Mouse (Mus musculus) frontal cortex, postnatal 25 days (tissue): Measurements from ENCODE around the gene Rhbdl1.
A peak's percentile ranks its signal among the peaks of the same experiment; 100 is the strongest.

Experiments
- DNase-seq, 2 experiments: peaks; one replicate each; pipeline ENCODE4 v3.0.0; 2022; ENCODE audit warnings: low spot score in 2 of 2

The Rhbdl1 gene

DNA sequence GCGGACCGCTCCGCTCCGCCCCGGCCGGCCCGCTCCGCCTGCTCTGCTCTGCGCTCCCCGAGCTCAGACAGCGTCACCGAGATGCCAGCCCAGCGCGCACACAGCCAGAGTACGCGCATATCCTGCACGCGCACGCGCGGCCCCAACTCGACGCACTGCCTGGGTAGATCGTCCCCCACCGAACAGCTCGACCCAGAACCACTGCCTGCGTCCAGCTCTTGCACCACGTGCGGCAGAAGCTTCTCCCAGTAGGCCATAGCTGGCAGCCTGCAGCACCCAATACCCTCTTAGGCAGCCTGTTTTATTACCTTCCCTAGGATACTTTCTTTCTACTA is at the start of gene Rhbdl1:
TSS of gene Rhbdl1 (minus strand) at position 220 of the 335 bp plus-strand sequence.
- DNase-seq, result peak; percentile 67 to 72

DNA sequence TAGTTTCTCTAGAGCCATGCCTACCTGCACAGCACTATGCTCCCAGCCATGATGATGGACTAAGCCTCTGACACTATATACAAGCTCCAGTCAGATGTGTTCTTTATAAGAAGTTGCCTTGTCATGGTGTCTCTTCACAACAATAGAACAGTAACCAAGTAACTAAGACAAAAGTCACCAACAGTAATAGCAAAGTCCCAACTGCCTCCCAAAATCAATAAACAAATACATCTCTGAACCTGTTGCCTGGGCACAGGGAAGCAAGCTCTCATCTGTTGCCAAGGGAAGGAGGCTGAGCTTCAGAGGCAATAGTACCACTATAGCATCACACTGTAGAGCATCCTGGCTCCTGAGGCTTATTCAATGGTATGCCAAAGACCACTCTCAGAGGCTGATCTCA is 49.7 kb upstream of the Rhbdl1 start:
- no peak for DNase-seq

DNA sequence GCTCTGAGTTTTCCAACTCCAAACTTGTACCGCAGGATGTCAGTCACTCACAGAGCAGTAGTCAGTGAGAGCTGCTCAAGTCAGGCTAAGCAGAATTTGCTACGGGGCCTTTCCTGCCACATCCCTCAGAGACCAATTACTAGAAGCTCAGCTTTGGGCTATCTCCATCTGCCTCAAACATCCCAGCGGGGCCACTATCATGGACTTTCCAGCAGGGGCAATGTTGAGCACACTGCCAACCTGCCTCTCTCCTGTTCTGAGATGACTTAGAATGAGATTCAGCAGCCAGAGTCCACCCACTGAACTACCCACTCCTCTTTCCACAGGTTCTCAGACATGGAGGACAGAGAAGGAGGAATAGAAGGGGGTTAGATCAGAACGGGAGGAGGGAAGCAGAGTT is 48.5 kb upstream of the Rhbdl1 start:
- DNase-seq, result no peak

DNA sequence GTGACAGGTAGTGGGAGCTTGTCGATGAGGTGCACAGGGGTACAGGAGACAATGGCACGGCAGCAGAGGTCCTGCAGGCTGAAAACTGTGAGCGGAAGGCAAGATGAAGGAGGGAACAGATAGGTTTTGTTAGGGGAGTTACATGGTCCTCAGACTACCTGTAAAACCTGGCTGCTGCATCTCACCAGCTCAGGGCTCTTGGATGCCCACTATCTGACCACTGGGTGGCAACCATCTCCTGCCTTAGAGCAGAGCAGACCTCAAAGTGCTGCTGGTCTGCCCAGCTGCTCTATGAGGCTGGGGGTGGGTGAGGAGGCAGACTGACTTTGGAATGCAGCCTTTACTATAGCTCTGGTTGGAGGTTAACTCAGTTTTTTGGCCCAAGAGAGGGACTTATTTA is 46.7 kb upstream of the Rhbdl1 start:
- no peak for DNase-seq

DNA sequence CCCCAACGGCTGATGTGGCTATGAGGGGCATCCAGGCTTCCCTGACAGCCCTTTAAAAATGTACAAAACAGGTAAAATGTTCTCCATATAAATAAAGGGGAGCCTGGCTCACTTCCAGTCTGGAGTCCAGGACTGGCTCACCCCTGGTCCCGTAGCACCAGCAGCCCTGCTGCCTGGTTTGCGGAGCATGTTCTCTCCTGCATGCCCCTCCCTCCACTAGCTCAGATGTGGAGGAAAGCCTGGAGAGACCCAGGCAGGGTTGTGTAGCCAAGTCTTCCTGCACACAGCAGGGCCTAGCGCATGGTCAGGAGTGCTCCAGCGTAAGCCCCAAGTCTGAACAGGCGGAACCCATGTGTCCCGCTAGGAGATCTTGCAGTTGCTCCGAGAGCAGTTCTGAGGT is 46.2 kb upstream of the Rhbdl1 start:
- DNase-seq, result no peak

DNA sequence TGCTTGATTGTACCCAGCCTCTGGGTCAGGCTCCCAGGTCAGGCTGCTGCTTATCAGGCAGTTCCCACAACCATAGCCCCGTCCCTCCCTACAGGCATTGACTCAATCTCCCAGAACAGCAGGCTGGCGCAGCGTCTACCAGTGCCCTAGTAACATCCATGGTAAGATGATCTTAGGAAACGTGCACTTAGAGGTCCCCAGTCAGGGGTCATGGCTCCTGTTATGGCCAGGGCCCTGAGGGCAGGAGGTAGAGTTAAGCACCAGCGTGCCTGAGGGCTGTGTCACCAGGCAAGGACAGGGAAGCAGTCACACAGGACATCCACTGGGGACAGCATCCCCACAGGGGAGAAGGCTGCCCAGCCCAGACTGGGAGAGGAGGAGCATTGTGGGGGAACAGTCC is 45.2 kb upstream of the Rhbdl1 start:
- DNase-seq, result no peak

DNA sequence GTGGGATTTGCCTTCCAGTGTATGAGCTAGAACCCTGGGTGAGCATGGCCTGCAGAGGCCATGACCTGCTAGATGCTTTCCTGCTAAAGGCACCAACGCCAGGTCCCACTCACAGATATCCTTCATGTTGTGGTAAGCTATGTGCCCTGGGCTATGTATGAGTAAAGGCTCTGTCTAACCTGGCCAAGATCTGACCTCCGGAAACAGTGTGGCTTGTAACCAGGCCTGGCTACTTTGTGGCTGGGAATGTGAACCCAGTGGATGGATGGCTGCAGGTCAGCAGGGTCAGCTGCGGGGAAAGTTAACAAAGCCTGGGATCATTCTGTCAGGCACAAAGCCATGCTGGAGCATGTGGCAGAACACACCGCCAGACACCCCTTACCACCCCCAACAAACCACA is 44.6 kb upstream of the Rhbdl1 start:
- no peak for DNase-seq

DNA sequence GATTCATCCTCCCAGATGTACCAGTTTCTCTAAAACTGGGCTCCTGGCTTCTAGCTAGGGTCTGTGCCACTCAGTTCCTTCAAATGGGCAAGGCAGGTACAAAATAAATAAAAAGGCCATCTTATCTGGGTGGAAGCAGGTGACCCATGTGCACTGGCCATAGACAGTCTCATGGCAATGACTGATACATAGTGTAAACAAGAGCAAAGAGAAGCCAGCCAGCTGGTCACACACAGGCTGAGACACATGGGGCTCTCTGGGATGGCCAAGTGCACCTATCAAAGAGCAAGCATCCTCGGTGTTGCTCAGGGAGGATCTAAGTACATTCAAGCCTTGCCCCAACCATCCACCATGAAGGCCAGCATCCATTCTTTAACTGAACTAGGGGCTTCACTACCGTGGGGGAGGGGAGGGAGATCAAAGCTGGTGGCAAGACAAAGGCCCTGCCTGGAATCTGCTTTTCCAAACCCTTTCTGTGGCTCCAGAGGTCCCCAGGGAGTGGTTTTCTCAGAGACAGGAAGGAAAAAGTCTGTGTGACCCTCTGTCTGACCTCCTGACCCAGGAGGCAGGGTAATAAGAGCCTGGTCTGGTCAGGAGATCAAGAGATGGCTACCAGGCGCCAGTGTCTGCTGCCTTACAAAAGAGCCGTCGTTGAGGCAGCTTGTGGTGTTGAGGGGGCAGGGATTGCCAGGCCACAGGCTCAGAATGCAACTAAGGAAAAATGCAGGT is 44.0 kb upstream of the Rhbdl1 start:
- no peak for DNase-seq

DNA sequence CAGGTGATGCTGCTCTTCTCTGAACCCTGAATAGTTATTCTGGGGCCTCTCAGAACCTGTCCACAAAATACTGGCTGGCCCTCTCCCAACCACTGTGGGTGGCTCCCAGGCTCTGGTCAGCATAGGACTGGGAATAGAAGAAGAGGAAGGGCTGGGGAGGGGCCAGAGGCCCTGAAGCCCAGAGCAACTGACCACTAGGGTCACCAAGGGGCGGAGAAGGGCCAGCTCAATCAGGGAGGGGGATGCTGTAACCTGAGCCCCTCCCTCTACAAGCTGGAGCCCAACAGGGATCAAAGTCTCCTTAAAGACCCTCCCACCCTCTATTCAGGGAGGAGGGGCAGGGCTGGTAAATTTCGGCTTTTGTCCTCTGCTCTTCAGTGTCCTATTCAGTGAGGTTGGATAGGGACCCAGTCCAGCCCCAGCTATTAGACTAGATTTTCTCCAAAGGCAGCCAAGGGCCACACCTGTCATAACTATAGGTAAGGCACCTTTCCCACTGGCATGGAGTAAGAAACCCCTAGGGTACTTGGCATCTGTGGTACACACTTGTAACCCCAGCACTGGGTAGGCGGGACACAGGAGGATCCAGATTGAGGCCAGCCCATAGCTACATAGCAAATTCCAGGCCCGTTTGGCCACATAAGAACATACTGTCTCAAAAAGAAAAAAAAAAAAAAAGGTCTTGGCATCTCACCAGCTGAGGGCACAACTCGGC is 43.3 kb upstream of the Rhbdl1 start, which contains the start of gene Wfikkn1:
TSS of gene Wfikkn1 (minus strand) at position 663 of the 715 bp plus-strand sequence.
- DNase-seq, result no peak

DNA sequence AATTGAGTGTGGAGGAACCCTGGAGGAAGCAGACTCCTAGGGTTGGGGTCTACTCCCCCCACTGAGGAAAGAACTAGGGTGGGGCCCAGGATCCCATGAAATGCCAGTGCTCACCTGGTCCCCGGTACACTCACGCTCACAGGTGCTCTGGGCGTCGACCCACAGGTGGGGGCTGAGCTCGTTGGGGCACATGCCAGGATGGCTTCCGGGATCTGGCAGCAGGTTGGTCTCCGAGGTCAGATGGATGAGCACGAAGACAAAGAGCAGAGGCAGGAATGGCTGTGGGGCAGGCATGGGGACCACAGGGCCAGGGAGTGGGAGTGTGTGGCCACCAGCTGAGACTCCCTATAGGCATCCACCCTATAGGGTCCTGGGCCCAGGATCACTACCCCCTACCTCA is 42.7 kb upstream of the Rhbdl1 start:
- no peak for DNase-seq

DNA sequence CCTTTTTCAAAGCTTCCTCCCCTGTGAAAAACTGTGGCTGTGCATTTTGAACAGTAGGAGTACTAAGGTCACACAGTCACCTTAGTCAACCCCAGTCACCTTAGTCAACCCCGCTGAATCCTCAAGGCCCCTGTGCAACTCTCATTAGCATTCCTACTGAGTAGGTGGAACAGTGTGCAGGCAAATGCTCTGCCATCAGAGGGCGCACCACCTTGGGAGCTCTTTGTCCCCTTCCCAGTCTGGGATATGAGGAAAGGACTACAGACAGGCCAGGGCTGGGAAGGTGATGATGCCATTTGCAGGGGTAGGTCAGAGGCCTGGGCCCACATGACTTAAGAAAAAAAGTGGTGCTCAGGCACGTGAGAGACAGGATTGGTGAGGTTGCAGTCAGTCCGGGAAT is 42.2 kb upstream of the Rhbdl1 start:
- DNase-seq, result peak in 1 of 2 experiments; percentile 43

DNA sequence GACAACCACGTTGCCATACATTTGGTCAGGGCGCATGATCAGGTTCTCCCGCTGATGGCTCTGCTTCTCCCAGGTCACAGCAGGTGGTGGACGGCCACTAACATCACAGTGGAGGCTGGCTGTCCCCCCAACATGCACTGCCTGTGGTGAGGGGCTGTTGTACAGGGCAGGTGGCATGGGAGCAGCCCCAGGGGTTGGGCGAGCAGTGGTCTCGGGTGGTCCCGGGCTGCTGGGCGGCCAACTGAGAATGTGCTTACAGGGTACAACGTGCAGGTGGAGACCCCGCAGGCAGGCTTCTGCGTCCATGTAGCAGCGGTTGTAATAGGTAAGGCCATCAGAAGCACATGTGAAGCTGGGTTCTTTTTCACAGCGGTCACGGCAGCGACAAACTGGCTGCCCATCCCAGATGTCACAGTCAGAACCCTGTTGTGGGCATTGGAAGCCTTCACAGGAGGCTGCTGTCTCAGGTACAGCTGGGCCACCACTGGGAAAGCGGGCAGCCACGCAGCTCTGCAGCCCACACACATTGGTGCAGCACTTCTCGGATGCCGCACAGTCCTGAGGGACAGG is 41.6 kb upstream of the Rhbdl1 start:
- no peak for DNase-seq

DNA sequence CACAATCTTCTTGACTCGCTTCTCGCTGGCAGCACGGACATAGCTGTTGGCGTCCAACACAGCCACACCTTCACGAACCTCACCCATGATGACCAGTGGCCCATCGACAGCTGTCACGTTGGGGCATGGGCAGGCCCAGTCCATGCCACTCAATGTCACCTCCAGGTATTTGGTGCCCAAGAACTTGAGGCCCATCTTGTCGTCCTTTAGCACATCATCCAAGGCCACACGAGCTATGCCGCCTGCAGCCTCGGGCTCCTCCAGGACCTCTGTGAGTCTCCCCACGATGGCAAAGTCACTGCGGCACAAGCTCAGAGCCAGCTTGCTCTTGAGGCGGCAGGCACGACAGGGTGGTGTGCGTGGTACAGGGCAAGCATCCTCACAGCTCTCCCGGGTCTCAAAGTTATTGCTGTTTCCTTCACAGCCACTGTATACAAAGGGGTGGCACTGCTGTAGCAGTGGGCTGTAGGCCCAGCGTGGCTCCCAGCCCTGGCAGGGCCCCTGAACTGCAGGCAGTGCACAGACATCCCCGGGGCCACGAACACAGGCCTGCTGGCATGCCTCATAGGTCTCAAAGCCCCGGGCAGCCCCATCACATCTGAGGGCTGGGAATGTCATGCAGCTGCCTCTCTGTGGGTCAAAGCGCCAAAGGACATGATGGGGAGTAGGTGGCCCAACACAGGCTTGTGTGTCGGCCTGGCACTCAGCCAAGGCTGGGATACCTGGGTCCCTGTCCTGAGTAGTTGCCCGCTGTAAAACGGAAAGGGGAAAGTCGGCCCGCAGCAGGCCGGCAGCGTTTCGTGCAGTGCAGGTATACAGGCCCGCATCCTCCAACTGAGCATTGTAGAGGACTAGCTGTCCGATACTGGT is 40.9 kb upstream of the Rhbdl1 start:
- DNase-seq, result no peak

DNA sequence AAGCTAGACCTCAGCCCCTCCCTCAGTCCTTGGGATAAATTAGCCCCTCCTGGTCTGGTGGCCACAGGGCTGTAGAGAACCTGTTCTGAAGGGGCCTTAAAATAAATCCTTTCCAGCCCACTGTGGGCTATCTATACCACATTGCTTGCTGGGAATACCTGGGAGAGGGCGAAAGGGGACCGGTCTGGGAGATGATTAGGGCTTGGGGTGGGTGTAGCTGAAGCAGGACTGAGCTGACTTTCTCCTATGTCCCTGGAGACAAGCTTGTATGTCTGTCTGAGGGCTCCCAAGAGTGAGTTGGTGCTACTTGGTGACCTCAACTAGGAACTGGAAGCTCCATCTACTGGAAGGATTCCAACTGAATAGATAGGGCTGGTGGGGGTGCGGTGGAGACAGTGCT is 39.9 kb upstream of the Rhbdl1 start:
- no peak for DNase-seq

DNA sequence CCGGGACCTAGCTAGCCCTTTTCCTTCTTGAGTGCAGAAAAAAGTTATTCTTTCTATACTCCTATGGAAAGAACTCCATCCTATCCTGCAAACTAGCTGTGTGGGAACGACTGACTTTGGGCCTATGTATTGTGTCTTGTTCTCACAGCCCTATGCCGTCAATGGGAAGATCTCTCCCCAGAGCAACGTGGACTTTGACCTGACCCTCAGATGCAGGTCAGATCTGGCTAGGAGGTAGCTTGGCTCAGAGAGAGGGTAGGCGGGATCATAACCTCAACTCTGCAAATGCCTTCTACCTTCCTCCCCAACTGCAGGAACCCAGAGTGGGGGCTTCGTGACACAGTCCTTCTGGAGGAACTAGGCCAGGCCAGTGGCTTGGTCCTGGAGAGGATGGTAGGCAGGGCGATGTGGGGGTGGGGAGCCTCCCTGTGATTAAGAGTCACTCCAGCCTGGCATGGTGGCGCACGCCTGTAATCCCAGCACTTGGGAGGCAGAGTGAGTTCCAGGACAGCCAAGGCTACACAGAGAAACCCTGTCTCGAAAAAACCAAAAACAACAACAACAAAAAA is 39.3 kb upstream of the Rhbdl1 start:
- no peak for DNase-seq

DNA sequence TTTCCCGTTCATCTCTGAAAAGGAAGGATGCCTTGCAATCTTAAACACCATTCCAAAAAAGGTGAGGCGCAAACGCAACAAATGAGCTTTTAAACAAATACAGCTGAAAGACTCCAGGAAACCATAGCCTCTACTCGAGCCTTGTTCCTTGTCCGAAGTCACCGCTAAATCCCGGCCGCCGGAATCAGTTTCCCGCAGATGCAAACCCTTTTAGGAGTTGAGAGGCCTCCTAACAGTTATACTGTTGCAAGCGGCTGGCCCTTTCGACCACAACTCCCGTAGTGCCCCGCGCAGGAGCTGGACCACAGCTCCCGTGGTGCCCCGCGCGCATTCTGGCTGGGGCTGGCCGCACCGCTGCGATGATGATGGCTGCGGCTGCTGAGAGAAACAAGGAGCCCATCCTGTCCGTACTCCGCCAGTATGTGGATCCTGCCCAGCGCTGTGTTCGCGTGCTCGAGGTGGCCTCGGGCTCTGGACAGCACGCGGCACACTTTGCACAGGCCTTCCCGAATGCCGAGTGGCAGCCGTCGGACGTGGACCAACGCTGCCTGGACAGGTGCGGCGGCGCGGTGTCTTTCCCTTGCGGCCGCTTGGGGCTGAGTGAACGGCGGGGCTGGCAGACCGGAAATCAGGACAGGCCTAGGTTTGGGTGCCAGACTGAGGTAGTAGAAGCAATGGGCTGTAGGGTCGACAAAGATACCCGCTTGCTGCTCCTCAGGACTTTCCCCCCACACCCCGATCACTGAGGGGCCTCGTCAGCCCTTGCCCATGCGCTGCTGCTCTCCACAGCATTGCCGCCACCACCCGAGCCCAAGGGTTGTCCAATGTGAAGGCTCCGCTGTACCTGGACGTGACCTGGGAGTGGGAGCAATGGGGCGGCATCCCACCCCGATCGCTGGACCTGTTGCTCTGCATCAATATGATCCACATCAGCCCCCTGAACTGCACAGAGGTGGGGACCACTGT is 38.4 kb upstream of the Rhbdl1 start:
- peak; percentile 84 to 85 for DNase-seq

DNA sequence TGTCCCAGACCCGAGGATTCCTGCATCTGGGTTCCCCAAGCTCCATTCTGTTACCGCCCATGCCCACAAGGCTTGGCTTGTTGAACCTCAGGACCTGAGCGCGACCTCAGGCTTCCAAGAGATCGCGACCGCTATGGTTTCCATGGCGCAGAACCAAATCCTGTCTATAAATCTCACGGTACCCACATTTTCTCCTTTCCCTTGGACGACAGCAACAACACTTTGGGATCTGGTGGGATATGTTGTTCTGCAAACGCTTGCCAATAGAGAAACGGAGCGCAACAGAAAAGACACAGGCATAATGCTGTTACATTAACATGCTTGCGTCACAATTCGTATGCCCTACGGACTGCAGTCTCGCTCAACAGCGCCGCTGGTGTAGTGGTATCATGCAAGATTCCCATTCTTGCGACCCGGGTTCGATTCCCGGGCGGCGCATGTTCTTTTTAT is 37.7 kb upstream of the Rhbdl1 start, which contains the start of gene Mettl26:
TSS of gene Mettl26 (plus strand) at position 354 of the 450 bp plus-strand sequence.
- peak; percentile 100 for DNase-seq

DNA sequence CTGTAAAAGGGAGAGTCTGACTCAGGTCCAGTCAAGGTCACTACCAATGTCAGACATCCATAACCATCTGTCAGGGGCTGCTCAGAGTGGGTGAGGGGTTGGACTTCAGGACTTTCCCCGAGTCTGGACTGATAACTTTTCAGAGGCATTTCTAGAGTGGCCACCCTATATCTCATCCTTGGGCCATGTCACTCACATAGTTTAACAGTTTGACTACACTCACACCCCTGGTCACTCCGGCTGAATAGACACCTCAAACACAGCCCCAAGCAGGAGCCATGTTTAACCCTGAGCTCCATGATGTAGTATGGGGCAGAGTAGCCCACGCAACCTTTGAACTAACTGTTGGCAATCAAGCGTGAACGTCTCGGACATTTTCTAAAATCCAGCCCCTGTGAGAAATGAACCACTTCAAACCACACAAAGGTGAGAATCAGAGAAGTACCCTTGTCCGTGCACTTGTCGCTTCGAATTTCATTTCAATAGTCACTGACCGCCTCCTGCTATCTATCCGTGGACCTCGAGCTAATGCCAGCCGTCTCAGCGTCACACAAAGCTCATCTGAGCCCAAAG is 37.1 kb upstream of the Rhbdl1 start:
- DNase-seq, result no peak

DNA sequence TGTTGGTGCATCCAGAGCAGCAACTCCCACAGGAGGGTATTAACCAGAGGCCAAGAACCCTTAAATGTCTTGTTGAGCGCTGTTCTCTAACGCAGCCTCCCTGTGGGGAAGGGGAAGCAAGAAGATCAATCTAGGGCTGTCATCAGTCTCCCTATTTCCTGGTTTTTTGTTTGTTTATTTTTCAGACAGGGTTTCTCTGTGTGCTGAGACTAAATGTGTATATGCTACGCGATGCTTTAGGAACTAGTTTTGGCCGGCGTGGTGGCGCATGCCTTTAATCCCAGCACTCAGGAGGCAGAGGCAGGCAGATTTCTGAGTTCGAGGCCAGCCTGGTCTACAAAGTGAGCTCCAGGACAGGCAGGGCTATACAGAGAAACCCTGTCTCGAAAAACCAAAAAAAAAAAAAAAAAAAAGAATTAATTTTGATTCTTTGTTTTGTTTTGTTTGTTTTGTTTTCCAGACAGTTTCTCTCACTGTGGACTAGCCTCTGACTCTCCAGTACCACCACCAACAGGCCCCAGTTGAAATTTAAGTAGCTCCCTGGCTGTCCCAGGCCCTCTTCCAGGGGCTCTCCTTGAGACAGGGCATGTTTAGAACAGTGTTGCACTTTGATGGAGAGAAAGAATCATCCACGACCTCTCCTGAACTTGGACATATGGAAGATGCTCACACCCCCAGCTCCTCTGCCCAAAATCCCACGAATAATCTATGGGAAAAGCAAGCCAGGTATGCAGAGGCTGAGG is 36.5 kb upstream of the Rhbdl1 start:
- DNase-seq, result no peak
